Mouse (Mus musculus): ENCODE data around the gene Hoxb7. TPM values are rescaled to one million over a fixed set of nuclear protein-coding genes. Genes with fewer than 3 reads are reported as not detected.

Gene Hoxb7
- total and polyA plus RNA-seq, 2 experiments from 2014 or later: not detected

DNA sequence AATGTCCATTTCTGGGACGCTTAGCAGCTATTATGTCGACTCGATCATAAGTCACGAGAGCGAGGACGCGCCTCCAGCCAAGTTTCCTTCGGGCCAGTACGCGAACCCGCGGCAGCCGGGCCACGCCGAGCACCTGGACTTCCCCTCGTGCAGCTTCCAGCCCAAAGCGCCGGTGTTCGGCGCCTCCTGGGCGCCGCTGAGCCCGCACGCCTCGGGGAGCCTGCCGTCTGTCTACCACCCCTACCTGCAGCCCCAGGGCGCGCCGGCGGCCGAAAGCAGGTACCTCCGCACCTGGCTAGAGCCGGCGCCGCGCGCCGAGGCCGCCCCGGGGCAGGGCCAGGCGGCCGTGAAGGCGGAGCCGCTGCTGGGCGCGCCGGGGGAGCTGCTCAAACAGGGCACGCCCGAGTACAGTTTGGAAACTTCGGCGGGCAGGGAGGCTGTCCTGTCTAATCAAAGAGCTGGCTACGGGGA is 14.8 kb upstream of the Hoxb7 start:
- no peak overlapping the region for H3K9ac ChIP-seq (replicated peaks; ENCODE audit: low read length, poor library complexity, severe bottlenecking)

DNA sequence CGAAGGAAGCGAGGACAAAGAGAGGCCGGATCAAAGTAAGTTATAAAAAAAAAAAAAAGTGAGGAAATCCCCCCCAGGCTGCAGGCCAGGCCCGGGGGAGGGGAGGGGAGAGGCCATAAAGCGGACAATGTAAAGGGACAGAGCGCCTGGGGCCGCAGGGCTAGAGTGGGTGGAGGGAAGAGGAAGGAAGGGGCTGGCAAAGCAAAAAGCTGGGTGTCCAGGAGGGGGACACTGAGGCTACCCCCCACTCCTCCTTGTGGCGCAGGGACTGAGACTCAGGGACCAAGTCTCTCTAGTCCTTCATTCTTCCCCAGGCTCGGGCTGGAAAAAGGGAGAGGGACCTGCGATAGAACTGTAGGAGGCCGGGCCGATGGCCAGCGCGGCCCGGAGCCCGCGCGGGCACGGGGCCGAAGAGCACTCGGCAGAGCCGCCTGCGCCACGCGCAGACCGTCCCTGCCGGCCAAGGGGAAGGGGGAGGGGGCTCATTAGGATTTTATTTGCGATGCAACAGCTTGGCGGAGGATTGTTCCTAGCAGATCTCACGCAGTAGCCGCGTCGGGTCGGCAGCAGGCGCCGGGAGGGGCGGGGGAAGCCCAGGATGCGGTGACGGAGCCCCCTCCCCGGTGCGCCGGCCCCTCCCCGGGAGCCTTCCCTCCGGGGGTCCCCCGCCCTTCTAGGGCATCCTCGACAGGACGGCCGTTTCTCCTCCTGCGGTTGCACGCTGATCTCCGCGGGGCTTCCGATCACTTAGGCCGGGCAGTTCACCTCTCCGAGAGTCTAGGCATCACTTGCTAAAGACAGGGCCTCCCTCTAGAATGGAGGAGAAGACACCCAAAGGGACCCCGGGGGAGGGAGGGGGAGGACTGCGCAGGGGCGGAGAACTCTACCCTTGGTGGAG is 14.2 kb upstream of the Hoxb7 start:
- Histone ChIP-seq H3K36me3 (ENCODE audit: insufficient read depth, low read length) (no peaks in the 10 kb centered on the region), H3K27me3 (ENCODE audit: insufficient read depth, low read length) (peaks cover 97% of the 10 kb centered on the region), H3K9me3 (ENCODE audit: low read length) (no peaks in the 10 kb centered on the region), H3K4me2 (ENCODE audit: low read depth, low read length, poor library complexity, severe bottlenecking) (peak overlapping the region; percentile 4; the same call in 1 of the 2 replicates), H3K27ac (ENCODE audit: low read depth, low read length) (no peak overlapping the region), H3K9ac (replicated peaks; ENCODE audit: low read length, poor library complexity, severe bottlenecking) (no peak overlapping the region), H3K4me1 (ENCODE audit: insufficient read depth, low read length) (no peaks in the 10 kb centered on the region), H3K4me3 (ENCODE audit: low read depth, low read length) (no peak overlapping the region)
- ATAC-seq (ENCODE audit: low FRiP score) (no peak), DNase-seq (ENCODE audit: low spot score) (peak; percentile 41)
- WGBS: under 1% methylated on average over 54 of the region's 58 CpGs
- TF ChIP-seq CTCF (IDR thresholded peaks at IDR 0.05): no peak

More for the DNA sequence above, 14.8 kb upstream of the Hoxb7 start:
- Histone ChIP-seq H3K4me3 (ENCODE audit: low read depth, low read length) (no peak overlapping the region), H3K27ac (ENCODE audit: low read depth, low read length) (no peak overlapping the region), H3K9me3 (ENCODE audit: low read length) (no peaks in the 10 kb centered on the region), H3K4me2 (ENCODE audit: low read depth, low read length, poor library complexity, severe bottlenecking) (no peak overlapping the region), H3K27me3 (ENCODE audit: insufficient read depth, low read length) (peaks cover 97% of the 10 kb centered on the region), H3K4me1 (ENCODE audit: insufficient read depth, low read length) (no peaks in the 10 kb centered on the region), H3K36me3 (ENCODE audit: insufficient read depth, low read length) (no peaks in the 10 kb centered on the region)
- no peak for TF ChIP-seq CTCF (IDR thresholded peaks at IDR 0.05)
- ATAC-seq (ENCODE audit: low FRiP score) (no peak), DNase-seq (ENCODE audit: low spot score) (no peak)
- under 1% methylated on average over 46 of the region's 52 CpGs for WGBS

DNA sequence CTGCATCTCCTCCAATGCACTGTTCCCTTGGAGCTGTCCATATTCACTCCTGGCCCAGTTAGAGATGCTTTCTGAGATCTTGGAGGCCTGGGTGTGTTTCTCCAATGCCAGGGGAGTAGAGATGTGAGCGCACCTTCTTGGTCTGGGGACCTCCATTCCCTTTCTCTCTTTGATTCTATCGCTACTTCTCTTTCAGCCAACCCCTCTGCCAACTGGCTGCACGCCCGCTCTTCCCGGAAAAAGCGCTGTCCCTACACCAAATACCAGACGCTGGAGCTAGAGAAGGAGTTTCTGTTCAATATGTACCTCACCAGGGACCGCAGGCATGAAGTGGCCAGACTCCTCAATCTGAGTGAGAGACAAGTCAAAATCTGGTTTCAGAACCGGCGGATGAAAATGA is 12.0 kb upstream of the Hoxb7 start:
- Histone ChIP-seq H3K4me3 (ENCODE audit: low read depth, low read length) (no peak overlapping the region), H3K27me3 (ENCODE audit: insufficient read depth, low read length) (peaks cover 95% of the 10 kb centered on the region)

DNA sequence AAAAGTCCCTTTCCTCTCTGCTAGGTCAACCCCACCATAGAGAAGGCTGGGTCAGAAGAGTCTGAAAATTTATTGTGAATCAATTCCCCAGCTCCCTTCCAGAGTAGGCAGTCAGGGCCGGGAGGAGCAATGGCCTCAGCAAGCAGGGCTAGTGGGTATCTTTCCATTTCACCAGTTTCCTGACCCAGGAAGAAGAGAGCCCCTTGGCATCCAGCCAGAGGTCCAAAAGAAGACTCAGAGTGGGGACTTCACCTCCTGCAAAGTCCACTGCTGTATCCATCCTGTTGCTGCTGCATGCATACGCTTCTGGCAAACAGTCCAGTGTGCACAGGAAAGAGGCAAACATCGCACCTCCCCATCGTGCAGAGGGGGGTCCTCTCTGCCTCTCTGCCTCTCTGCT is 10.5 kb upstream of the Hoxb7 start:
- no peak overlapping the region for H3K4me2 ChIP-seq (ENCODE audit: low read depth, low read length, poor library complexity, severe bottlenecking)

More for the DNA sequence above, 12.0 kb upstream of the Hoxb7 start:
- no peaks in the 10 kb centered on the region for H3K36me3 ChIP-seq (ENCODE audit: insufficient read depth, low read length)
- H3K9me3 ChIP-seq (ENCODE audit: low read length): no peaks in the 10 kb centered on the region
- TF ChIP-seq CTCF (IDR thresholded peaks at IDR 0.05): no peak
- ATAC-seq (ENCODE audit: low FRiP score): no peak
- H3K4me2 ChIP-seq (ENCODE audit: low read depth, low read length, poor library complexity, severe bottlenecking): no peak overlapping the region
- 5% methylated on average over 10 of the region's 10 CpGs for WGBS
- H3K27ac ChIP-seq (ENCODE audit: low read depth, low read length): no peak overlapping the region
- no peaks in the 10 kb centered on the region for H3K4me1 ChIP-seq (ENCODE audit: insufficient read depth, low read length)
- H3K9ac ChIP-seq (replicated peaks; ENCODE audit: low read length, poor library complexity, severe bottlenecking): no peak overlapping the region
- no peak for DNase-seq (ENCODE audit: low spot score)

DNA sequence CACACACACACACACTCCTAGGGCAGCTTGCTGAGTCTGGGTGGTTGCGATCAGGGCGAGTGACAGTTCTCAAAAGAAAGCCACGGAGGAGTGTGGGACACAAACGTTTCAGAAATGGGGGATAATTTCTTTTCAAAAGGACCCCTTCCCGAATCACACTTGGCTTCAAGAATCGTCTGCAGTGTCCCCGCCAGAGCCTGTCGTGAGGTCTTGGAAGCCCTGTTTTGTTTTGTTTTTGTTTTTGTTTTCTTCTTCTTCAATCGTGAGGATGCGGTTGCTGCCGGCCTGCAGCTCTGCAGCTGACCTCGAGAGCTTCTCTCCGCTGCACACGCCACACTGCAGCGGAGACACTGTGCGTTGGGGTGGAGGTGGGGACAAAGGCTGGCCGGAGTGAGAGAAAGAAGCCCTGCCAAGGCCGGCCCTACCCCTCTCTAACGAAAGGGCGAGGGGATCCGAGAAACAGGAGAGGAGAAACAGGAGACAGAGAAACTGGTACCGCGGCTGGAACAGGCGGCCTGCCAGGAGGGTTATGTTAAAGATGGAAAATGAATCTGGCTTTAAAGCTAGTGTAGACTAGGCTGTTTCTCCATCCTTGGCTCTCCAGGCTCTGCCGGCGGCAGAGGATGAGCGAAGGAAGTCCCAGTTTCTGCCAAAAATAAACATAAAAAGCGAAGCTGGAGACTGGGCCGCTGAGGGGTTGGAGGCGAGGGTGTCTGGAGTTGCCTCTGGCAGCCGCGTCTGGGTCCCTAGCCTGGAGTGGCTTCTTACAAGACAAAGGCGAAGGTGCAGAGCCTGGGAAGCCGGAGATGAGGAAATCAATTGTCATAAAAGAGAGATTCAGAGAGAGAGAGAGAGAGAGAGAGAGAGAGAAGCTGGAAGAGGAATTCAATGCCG is 9.0 kb upstream of the Hoxb7 start:
- Histone ChIP-seq H3K4me2 (ENCODE audit: low read depth, low read length, poor library complexity, severe bottlenecking) (no peak overlapping the region), H3K4me1 (ENCODE audit: insufficient read depth, low read length) (no peaks in the 10 kb centered on the region), H3K27me3 (ENCODE audit: insufficient read depth, low read length) (peaks cover 92% of the 10 kb centered on the region), H3K4me3 (ENCODE audit: low read depth, low read length) (no peak overlapping the region), H3K27ac (ENCODE audit: low read depth, low read length) (no peak overlapping the region), H3K36me3 (ENCODE audit: insufficient read depth, low read length) (no peaks in the 10 kb centered on the region), H3K9ac (replicated peaks; ENCODE audit: low read length, poor library complexity, severe bottlenecking) (no peak overlapping the region), H3K9me3 (ENCODE audit: low read length) (no peaks in the 10 kb centered on the region)
- no peak for TF ChIP-seq CTCF (IDR thresholded peaks at IDR 0.05)
- 2% methylated on average over 35 of the region's 35 CpGs for WGBS
- DNase-seq (ENCODE audit: low spot score) (no peak), ATAC-seq (ENCODE audit: low FRiP score) (no peak)

More for the DNA sequence above, 10.5 kb upstream of the Hoxb7 start:
- DNase-seq (ENCODE audit: low spot score): no peak
- WGBS: 2% methylated on average over 4 of the region's 4 CpGs
- Histone ChIP-seq H3K4me1 (ENCODE audit: insufficient read depth, low read length) (no peaks in the 10 kb centered on the region), H3K9me3 (ENCODE audit: low read length) (no peaks in the 10 kb centered on the region), H3K27me3 (ENCODE audit: insufficient read depth, low read length) (peaks cover 93% of the 10 kb centered on the region), H3K36me3 (ENCODE audit: insufficient read depth, low read length) (no peaks in the 10 kb centered on the region), H3K4me3 (ENCODE audit: low read depth, low read length) (no peak overlapping the region), H3K27ac (ENCODE audit: low read depth, low read length) (no peak overlapping the region), H3K9ac (replicated peaks; ENCODE audit: low read length, poor library complexity, severe bottlenecking) (no peak overlapping the region)
- no peak for ATAC-seq (ENCODE audit: low FRiP score)
- TF ChIP-seq CTCF (IDR thresholded peaks at IDR 0.05): no peak
